Mouse (Mus musculus) left cerebral cortex, postnatal 10 days (tissue): ENCODE measurements at regions not wholly inside any gene's neighbourhood (a gene's known extent, or its start where the extent isn't known, plus 50 kb on each side); places are given as distances from the start of the nearest gene placed in this dataset.
A peak's percentile ranks its signal among the peaks of the same experiment; 100 is the strongest.

Source experiments
- DNase-seq, 2 experiments: peaks; one replicate each; pipeline ENCODE4 v3.0.0; 2021 to 2022; ENCODE audit warnings: low spot score in 2 of 2, mixed read lengths in 1 of 2; ENCODE audit errors: extremely low spot score in 1 of 2
- intact Hi-C: fragments of 180-260 bp; cut with DNase I; formaldehyde crosslinking; loops from one replicate; pipeline ENCODE4 v1.15.1; 2025

GRCm38 (mm10) chr19:56653292-56653691 lies 68.7 kb upstream of the Adrb1 start:
- intact Hi-C loops, result no loop called here
- DNase-seq, result no peak

DNA sequence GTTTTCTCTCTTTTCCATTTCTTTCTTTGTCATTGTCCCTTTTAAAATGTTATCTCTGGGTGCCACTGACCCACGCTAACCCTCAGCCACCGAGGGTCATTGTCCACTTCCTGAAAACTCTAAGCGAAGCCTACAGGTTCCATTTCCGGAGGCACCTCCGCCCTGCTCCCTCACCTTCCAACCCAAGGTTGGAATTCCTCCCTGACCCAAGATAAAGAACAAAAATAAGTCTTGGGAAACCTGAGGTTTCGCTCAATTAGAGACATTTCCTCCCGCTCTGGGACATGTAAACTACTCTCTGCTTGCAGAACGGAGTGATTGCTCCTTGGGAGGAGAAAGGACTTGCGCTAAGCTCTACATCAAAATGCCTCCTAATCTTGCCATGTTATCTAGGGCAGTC lies 66.7 kb upstream of the Adrb1 start:
- intact Hi-C loops, result no loop called here
- no peak for DNase-seq

DNA sequence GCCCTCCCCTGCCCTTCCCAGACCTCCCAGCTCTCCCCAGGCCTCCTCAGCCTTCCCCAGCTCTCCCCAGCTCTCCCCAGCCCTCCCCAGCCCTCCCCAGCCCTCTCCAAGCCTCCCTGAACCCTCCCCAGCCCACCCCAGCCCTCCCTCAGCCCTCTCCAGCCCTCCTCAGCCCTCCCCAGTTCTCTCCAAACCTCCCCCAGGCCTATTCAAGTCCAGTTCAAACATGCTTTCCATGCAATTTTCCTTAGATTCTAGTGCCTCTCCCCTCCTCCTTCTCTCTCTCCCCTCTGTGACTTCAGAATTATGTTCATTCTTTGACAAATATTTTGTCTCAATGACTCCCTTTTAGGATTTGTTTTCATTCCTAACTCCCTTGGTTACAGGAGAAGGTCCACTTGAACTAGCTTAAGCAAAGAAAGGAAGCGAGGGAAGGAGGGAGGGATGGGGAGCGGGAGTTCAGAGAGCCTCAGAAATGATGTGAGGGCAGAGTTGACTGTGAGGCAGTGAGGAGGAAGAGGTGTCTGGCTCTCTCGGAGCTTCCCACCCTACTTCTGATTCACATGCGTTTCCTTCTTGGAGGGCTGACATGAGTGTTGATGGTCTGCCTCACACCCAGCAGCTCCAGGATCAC lies 61.3 kb upstream of the Adrb1 start:
- no peak for DNase-seq
- intact Hi-C loops, result no loop called here

- no peak for DNase-seq
- intact Hi-C loops, result no loop called here
Observed at GRCm38 (mm10) chr19:56663474-56664227, 58.3 kb upstream of the Adrb1 start.

- intact Hi-C loops, result no loop called here
- peak in 1 of 2 experiments; percentile 28 for DNase-seq
Observed at GRCm38 (mm10) chr19:56664307-56664775, 57.7 kb upstream of the Adrb1 start.

- no peak for DNase-seq
- intact Hi-C loops, result no loop called here
Observed at GRCm38 (mm10) chr19:56664944-56665663, 56.9 kb upstream of the Adrb1 start.

DNA sequence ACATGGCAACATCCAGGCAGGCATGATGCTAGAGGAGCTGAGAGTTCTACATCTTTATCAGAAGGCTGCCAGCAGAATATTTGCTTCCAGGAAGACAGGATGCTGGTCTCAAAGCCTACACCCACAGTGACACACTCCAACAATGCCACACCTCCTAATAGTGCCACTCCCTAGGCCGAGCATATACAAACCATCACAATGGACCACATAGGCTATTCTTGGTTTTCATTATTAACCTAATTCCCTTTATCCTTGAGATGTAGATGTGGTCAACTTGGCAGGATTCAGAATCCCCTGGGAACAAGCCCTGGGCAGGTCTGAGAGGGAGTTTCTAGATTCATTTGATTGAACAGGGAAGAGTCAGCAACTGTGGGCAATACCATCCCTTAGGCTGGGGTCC lies 56.0 kb upstream of the Adrb1 start:
- intact Hi-C loops, result no loop called here
- DNase-seq, result no peak

DNA sequence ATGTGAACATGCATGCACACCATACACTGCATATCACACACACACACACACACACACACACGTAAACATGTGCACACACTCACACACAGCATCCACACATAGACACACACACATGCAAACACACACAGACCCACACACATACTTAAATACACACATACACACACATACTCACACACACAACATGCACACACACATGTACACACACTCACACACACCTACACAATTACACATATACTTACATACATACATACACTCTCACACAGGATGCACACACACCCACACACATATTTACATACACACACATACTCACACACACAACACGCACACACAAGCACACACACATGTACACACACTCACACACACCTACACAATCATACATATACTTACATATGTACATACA lies 54.1 kb upstream of the Adrb1 start:
- no peak for DNase-seq
- intact Hi-C loops, result no loop called here

DNA sequence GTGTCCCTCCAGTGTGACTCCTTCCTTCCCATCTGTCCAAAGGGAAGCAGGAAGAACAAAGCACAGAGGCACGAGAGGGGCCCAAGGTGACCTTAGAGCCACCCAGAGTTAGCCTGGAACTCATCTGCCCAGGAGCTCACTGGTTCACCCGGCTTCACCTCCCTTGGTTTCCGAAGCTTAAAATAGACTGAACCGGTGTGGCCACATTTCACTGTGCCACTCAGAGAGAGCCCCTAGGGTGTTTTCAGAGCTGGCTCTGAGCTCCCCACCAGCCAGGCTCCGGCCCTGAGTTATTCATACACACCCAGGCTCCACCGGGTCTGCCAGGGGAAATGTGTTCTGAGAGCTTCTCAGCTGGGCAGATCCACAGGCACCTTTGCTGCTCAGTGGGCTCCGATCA lies 53.0 kb upstream of the Adrb1 start:
- no peak for DNase-seq
- intact Hi-C loops, result no loop called here

DNA sequence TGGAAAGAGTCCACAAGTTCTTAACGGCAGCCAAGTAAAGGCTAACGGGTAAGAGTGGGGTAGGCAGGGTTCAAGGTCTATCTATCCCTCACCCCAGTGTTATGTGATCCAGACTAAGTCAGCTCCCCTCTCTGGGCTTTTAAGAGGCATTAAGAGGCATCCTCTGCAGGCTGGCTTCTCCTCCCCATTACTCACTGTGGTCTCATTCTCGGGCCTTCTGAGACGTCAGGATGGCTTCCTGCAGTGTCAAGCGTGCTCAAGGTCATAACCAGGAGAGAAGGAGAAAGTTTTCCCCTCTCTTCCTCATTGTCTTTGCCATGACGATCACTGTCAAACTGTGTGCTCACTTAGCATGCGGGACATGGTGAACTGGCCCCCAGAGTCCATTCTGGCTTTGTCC lies 52.5 kb upstream of the Adrb1 start:
- DNase-seq, result no peak
- intact Hi-C loops, result no loop called here
